Mouse (Mus musculus): ENCODE measurements around the gene Gins1. TPM values are rescaled to one million over a fixed set of nuclear protein-coding genes. Genes with fewer than 3 reads are reported as not detected.
"Not testable (repeated sequence)": the region's sequence is repeated elsewhere in the genome, so short reads cannot be mapped to it uniquely, and the experiment has no call there.

Gins1 gene
- polyA plus RNA-seq, 1 experiment from 2014 or later: 62.7 TPM

GRCm38 (mm10) chr2:150886315-150886714, 18.9 kb upstream of the Gins1 start:
- no peak overlapping the region for H3K27ac ChIP-seq
- no peak overlapping the region for H3K4me2 ChIP-seq
- H3K4me1 ChIP-seq: no peaks in the 10 kb centered on the region
- ATAC-seq: no peak
- H3K36me3 ChIP-seq (ENCODE audit: poor library complexity, severe bottlenecking): no peaks in the 10 kb centered on the region; the same call in 1 of the 2 replicates
- no peaks in the 10 kb centered on the region for H3K27me3 ChIP-seq
- H3K9me3 ChIP-seq (replicated peaks): 0 out of 2 replicates have a peak, but pooled peaks cover 3% of the 10 kb centered on the region
- no peak overlapping the region for H3K4me3 ChIP-seq
- H3K9ac ChIP-seq: no peak overlapping the region

GRCm38 (mm10) chr2:150887370-150887769, 17.8 kb upstream of the Gins1 start:
- 90% methylated on average over 2 of the region's 2 CpGs for WGBS
- Histone ChIP-seq H3K27ac (no peak overlapping the region), H3K27me3 (no peaks in the 10 kb centered on the region), H3K36me3 (ENCODE audit: poor library complexity, severe bottlenecking) (no peaks in the 10 kb centered on the region; the same call in 1 of the 2 replicates), H3K9ac (no peak overlapping the region), H3K9me3 (replicated peaks) (0 out of 2 replicates have a peak, but pooled peaks cover 3% of the 10 kb centered on the region), H3K4me1 (no peaks in the 10 kb centered on the region), H3K4me2 (no peak overlapping the region), H3K4me3 (no peak overlapping the region)
- no peak for ATAC-seq

- Histone ChIP-seq H3K4me3 (no peak overlapping the region), H3K4me2 (no peak overlapping the region), H3K9ac (no peak overlapping the region), H3K4me1 (no peaks in the 10 kb centered on the region), H3K27ac (no peak overlapping the region), H3K9me3 (replicated peaks) (no peaks in the 10 kb centered on the region), H3K36me3 (ENCODE audit: poor library complexity, severe bottlenecking) (no peaks in the 10 kb centered on the region), H3K27me3 (no peaks in the 10 kb centered on the region)
- no peak for ATAC-seq
- 83% methylated on average over 2 of the region's 2 CpGs for WGBS
These were observed 10.5 kb upstream of the Gins1 start for GRCm38 (mm10) chr2:150894617-150895267.

- Histone ChIP-seq H3K27me3 (no peaks in the 10 kb centered on the region), H3K4me2 (no peak overlapping the region), H3K9me3 (replicated peaks) (no peaks in the 10 kb centered on the region), H3K4me3 (no peak overlapping the region), H3K36me3 (ENCODE audit: poor library complexity, severe bottlenecking) (no peaks in the 10 kb centered on the region; the same call in 1 of the 2 replicates), H3K27ac (no peak overlapping the region), H3K9ac (no peak overlapping the region), H3K4me1 (no peaks in the 10 kb centered on the region)
- 78% methylated on average over 7 of the region's 7 CpGs for WGBS
- no peak for ATAC-seq
These were observed 9.4 kb upstream of the Gins1 start for GRCm38 (mm10) chr2:150895691-150896252.

GRCm38 (mm10) chr2:150900341-150900740, 4.9 kb upstream of the Gins1 start:
- no peak overlapping the region for H3K27ac ChIP-seq
- H3K36me3 ChIP-seq (ENCODE audit: poor library complexity, severe bottlenecking): no peaks in the 10 kb centered on the region; the same call in 1 of the 2 replicates
- H3K9ac ChIP-seq: no peak overlapping the region
- H3K27me3 ChIP-seq: no peaks in the 10 kb centered on the region
- H3K9me3 ChIP-seq (replicated peaks): no peaks in the 10 kb centered on the region
- no peak overlapping the region for H3K4me2 ChIP-seq
- WGBS: 97% methylated on average over 6 of the region's 6 CpGs
- no peak overlapping the region for H3K4me3 ChIP-seq
- ATAC-seq: no peak
- peaks cover 21% of the 10 kb centered on the region for H3K4me1 ChIP-seq

GRCm38 (mm10) chr2:150902347-150902746, 2.9 kb upstream of the Gins1 start:
- Histone ChIP-seq H3K4me3 (peak overlapping the region; percentile 10; the same call in 1 of the 2 replicates), H3K27me3 (no peaks in the 10 kb centered on the region), H3K9me3 (replicated peaks) (no peaks in the 10 kb centered on the region), H3K9ac (no peak overlapping the region), H3K4me2 (no peak overlapping the region; the same call in 1 of the 2 replicates), H3K4me1 (peaks cover 21% of the 10 kb centered on the region), H3K27ac (no peak overlapping the region), H3K36me3 (ENCODE audit: poor library complexity, severe bottlenecking) (no peaks in the 10 kb centered on the region; the same call in 1 of the 2 replicates)
- no peak for ATAC-seq
- WGBS: 87% methylated on average over 8 of the region's 8 CpGs

GRCm38 (mm10) chr2:150904272-150904935, 796 bp upstream of the Gins1 start, which contains the start of gene Abhd12:
Gene Abhd12, minus strand, starts transcription at chr2:150904741.
- no peaks in the 10 kb centered on the region for H3K27me3 ChIP-seq
- H3K36me3 ChIP-seq (ENCODE audit: poor library complexity, severe bottlenecking): no peaks in the 10 kb centered on the region; the same call in 1 of the 2 replicates
- H3K4me3 ChIP-seq: peak within 1 kb of the TSS; percentile 86
- peak; percentile 98 for ATAC-seq
- H3K27ac ChIP-seq: peak within 1 kb of the TSS; percentile 85
- H3K9ac ChIP-seq: peak within 1 kb of the TSS; percentile 86
- H3K4me2 ChIP-seq: peak within 1 kb of the TSS; percentile 76
- peaks cover 21% of the 10 kb centered on the region for H3K4me1 ChIP-seq
- WGBS: under 1% methylated on average over 56 of the region's 72 CpGs
- H3K9me3 ChIP-seq (replicated peaks): no peaks in the 10 kb centered on the region

- not testable (repeated sequence) for H3K27ac ChIP-seq; H3K4me1 ChIP-seq; H3K9me3 ChIP-seq (replicated peaks); ATAC-seq; H3K36me3 ChIP-seq (ENCODE audit: poor library complexity, severe bottlenecking); H3K27me3 ChIP-seq
- 52% methylated on average over 6 of the region's 6 CpGs for WGBS
- peak overlapping the region; percentile 68 for H3K4me2 ChIP-seq
- 0 out of 2 replicates have a peak overlapping the region, but pooled peaks have one; percentile 69 for H3K9ac ChIP-seq
- peak overlapping the region; percentile 64 for H3K4me3 ChIP-seq
These were observed 3.7 kb downstream of the Gins1 start for GRCm38 (mm10) chr2:150908881-150909280.

- ATAC-seq: peak; percentile 94
These were observed 4.3 kb downstream of the Gins1 start for GRCm38 (mm10) chr2:150909429-150910039.

GRCm38 (mm10) chr2:150910295-150910881, 5.2 kb downstream of the Gins1 start:
- H3K9ac ChIP-seq: peak overlapping the region; percentile 69
- no peaks in the 10 kb centered on the region for H3K9me3 ChIP-seq (replicated peaks)
- no peak overlapping the region for H3K27ac ChIP-seq
- no peak for ATAC-seq
- peaks cover 9% of the 10 kb centered on the region; the same call in 1 of the 2 replicates for H3K4me1 ChIP-seq
- 0 out of 2 replicates have a peak, but pooled peaks cover under 1% of the 10 kb centered on the region for H3K36me3 ChIP-seq (ENCODE audit: poor library complexity, severe bottlenecking)
- H3K4me3 ChIP-seq: peak overlapping the region; percentile 64
- no peaks in the 10 kb centered on the region for H3K27me3 ChIP-seq
- H3K4me2 ChIP-seq: peak overlapping the region; percentile 68
- WGBS: 54% methylated on average over 7 of the region's 10 CpGs

More at GRCm38 (mm10) chr2:150909429-150910039, 4.3 kb downstream of the Gins1 start:
- H3K27me3 ChIP-seq: no peaks in the 10 kb centered on the region
- H3K36me3 ChIP-seq (ENCODE audit: poor library complexity, severe bottlenecking): no peaks in the 10 kb centered on the region
- peak overlapping the region; percentile 69 for H3K9ac ChIP-seq
- H3K27ac ChIP-seq: peak overlapping the region; percentile 90
- H3K9me3 ChIP-seq (replicated peaks): no peaks in the 10 kb centered on the region
- peak overlapping the region; percentile 64 for H3K4me3 ChIP-seq
- peak overlapping the region; percentile 68 for H3K4me2 ChIP-seq
- peaks cover 9% of the 10 kb centered on the region; the same call in 1 of the 2 replicates for H3K4me1 ChIP-seq
- WGBS: under 1% methylated on average over 35 of the region's 35 CpGs

- H3K4me3 ChIP-seq: no peak overlapping the region
- H3K9ac ChIP-seq: no peak overlapping the region
- ATAC-seq: no peak
- H3K27me3 ChIP-seq: no peaks in the 10 kb centered on the region
- WGBS: 83% methylated on average over 4 of the region's 4 CpGs
- H3K36me3 ChIP-seq (ENCODE audit: poor library complexity, severe bottlenecking): peaks cover 27% of the 10 kb centered on the region
- H3K4me2 ChIP-seq: no peak overlapping the region
- no peak overlapping the region for H3K27ac ChIP-seq
- H3K9me3 ChIP-seq (replicated peaks): no peaks in the 10 kb centered on the region
- H3K4me1 ChIP-seq: peaks cover 9% of the 10 kb centered on the region; the same call in 1 of the 2 replicates
These were observed 9.7 kb downstream of the Gins1 start for GRCm38 (mm10) chr2:150914781-150915515.

All from forebrain, embryonic 13.5 days (tissue).